Mouse (Mus musculus) v-Abl transformed pro-B cells (cell line): ENCODE results near the gene Hoxb8.

Source experiments
- in situ Hi-C, 2 experiments: fragments of 400-800 bp; cut with MboI; formaldehyde crosslinking; loops; one replicate each; pipeline ENCODE4 v1.15.1; 2025; ENCODE audit not compliant: unreplicated experiment in 2 of 2

Hoxb8 gene

GRCm38 (mm10) chr11:96284041-96284749, 2.5 kb downstream of the Hoxb8 start:
- in situ Hi-C loops: loop anchor here (5.0 to 25.0 kb wide), 6 partner anchors 251 to 778 kb away; partner anchors contain the start of gene Osbpl7 (in 1 of the 2)

GRCm38 (mm10) chr11:96284774-96285734, 3.3 kb downstream of the Hoxb8 start:
- in situ Hi-C loops: loop anchor here (5.0 to 25.0 kb wide), 6 partner anchors 250 to 777 kb away; partner anchors contain the start of gene Osbpl7 (in 1 of the 2)

- in situ Hi-C loops: loop anchor here (10.0 to 25.0 kb wide), 4 partner anchors 249 to 776 kb away; partner anchors contain the start of gene Osbpl7 (in 1 of the 2)
Measured at GRCm38 (mm10) chr11:96285771-96286738, 4.3 kb downstream of the Hoxb8 start, which contains the start of gene Hoxb7. Gene Hoxb7, plus strand, starts transcription at chr11:96286623.

- in situ Hi-C loops: loop anchor here (10.0 to 25.0 kb wide), 4 partner anchors 248 to 775 kb away; partner anchors contain the start of gene Osbpl7 (in 1 of the 2)
Measured at GRCm38 (mm10) chr11:96286739-96287385, 5.2 kb downstream of the Hoxb8 start.

- in situ Hi-C loops: loop anchor here (10.0 to 25.0 kb wide), 4 partner anchors 247 to 775 kb away; partner anchors contain the start of gene Osbpl7 (in 1 of the 2)
Measured at GRCm38 (mm10) chr11:96287411-96287810, 5.7 kb downstream of the Hoxb8 start.

GRCm38 (mm10) chr11:96288455-96289221, 6.9 kb downstream of the Hoxb8 start:
- in situ Hi-C loops: loop anchor here (10.0 to 25.0 kb wide), 4 partner anchors 246 to 774 kb away; partner anchors contain the start of gene Osbpl7 (in 1 of the 2)

GRCm38 (mm10) chr11:96289293-96289692, 7.6 kb downstream of the Hoxb8 start:
- in situ Hi-C loops: loop anchor here (10.0 to 25.0 kb wide), 4 partner anchors 246 to 773 kb away; partner anchors contain the start of gene Osbpl7 (in 1 of the 2)

GRCm38 (mm10) chr11:96289837-96290236, 8.1 kb downstream of the Hoxb8 start:
- in situ Hi-C loops: loop anchor here (10.0 to 25.0 kb wide), 4 partner anchors 245 to 772 kb away; partner anchors contain the start of gene Osbpl7 (in 1 of the 2)

- in situ Hi-C loops: loop anchor here in 1 of 2 experiments (25.0 kb wide), 2 partner anchors 471 to 771 kb away; partner anchors contain the start of gene Osbpl7
Measured at GRCm38 (mm10) chr11:96290705-96291355, 9.1 kb downstream of the Hoxb8 start.

- in situ Hi-C loops: loop anchor here in 1 of 2 experiments (25.0 kb wide), 2 partner anchors 470 to 770 kb away; partner anchors contain the start of gene Osbpl7
Measured at GRCm38 (mm10) chr11:96291681-96292564, 10.2 kb downstream of the Hoxb8 start, which contains the start of gene Hoxb6. Gene Hoxb6, plus strand, starts transcription at chr11:96292476.

- in situ Hi-C loops: loop anchor here in 1 of 2 experiments (25.0 kb wide), 2 partner anchors 470 to 770 kb away; partner anchors contain the start of gene Osbpl7
Measured at GRCm38 (mm10) chr11:96292565-96293301, 11.0 kb downstream of the Hoxb8 start.

- in situ Hi-C loops: loop anchor here in 1 of 2 experiments (25.0 kb wide), 2 partner anchors 469 to 769 kb away; partner anchors contain the start of gene Osbpl7
Measured at GRCm38 (mm10) chr11:96293302-96293921, 11.7 kb downstream of the Hoxb8 start.

- in situ Hi-C loops: loop anchor here in 1 of 2 experiments (25.0 kb wide), 2 partner anchors 468 to 768 kb away; partner anchors contain the start of gene Osbpl7
Measured at GRCm38 (mm10) chr11:96294245-96295091, 12.8 kb downstream of the Hoxb8 start.
